In genomic region chr11:116571767-116572679, GRCm38 (mm10) we compare ENCODE assay signal across 10 mouse cellular contexts. TPM values are rescaled to one million over a fixed set of nuclear protein-coding genes. Genes with fewer than 3 reads are reported as not detected.
DNase-seq lines count a peak whose midpoint lies in the region; ATAC-seq lines count a peak whose summit lies in the region.
"Had no signal": no experiment of that assay in that cellular context is flagged by ENCODE, and none has a peak within 500 bp of the region (broad histone marks: within the 10 kb centered on the region; RNA-seq: fewer than 3 reads in every experiment).

No protein-coding gene starts in this region.

- H3K9me3 ChIP-seq in liver, embryonic 13.5 days (replicated peaks), result no peaks in the 10 kb centered on the region
- H3K9me3 ChIP-seq: embryonic facial prominence, embryonic 12.5 days had no signal

- peaks cover 17% of the 10 kb centered on the region; the same call in 1 of the 2 replicates for H3K36me3 ChIP-seq in liver, embryonic 13.5 days
- H3K36me3 ChIP-seq: embryonic facial prominence, embryonic 12.5 days had no signal

- peak overlapping the region; percentile 86 for H3K4me2 ChIP-seq in liver, embryonic 13.5 days
- H3K4me2 ChIP-seq: embryonic facial prominence, embryonic 12.5 days had no signal

- H3K4me3 ChIP-seq in liver, embryonic 13.5 days (replicated peaks), result peak overlapping the region; percentile 51
- H3K4me3 ChIP-seq: embryonic facial prominence, embryonic 12.5 days had no signal

- H3K9ac ChIP-seq in liver, embryonic 13.5 days, result peak overlapping the region; percentile 77

- 31% methylated on average over 19 of the region's 19 CpGs for WGBS in liver, embryonic 13.5 days (ENCODE audit: insufficient replicate concordance)

- peak overlapping the region; percentile 99 for H3K27ac ChIP-seq in liver, embryonic 13.5 days
- H3K27ac ChIP-seq: kidney, postnatal 0 days had no signal

- peak; percentile 44 to 45 for DNase-seq in cerebellum, adult 18-20 months
- no peak for DNase-seq in cerebellum, adult 9-10 months
- DNase-seq in adipocyte (ENCODE audit: low spot score), result peak; percentile 36
- peak; percentile 95 for DNase-seq in heart, adult 11 months
- DNase-seq in liver, embryonic 13.5 days, result peak; percentile 79
- no peak for DNase-seq in T-cell, adult 2 months (ENCODE audit: low spot score)
- DNase-seq in thymus, postnatal 4 days, result no peak
- DNase-seq in right cerebral cortex, postnatal 25 days, result no peak

- H3K27me3 ChIP-seq in liver, embryonic 13.5 days, result no peaks in the 10 kb centered on the region
- H3K27me3 ChIP-seq: embryonic facial prominence, embryonic 12.5 days had no signal

- peaks cover 99% of the 10 kb centered on the region for H3K4me1 ChIP-seq in liver, embryonic 13.5 days (replicated peaks)

- peak; percentile 71 for ATAC-seq in liver, embryonic 13.5 days (ENCODE audit: low read depth)

RNA-seq across cellular contexts. Expression of gene Ube2o, which starts 9.2 kb away (rescaled TPM):
- 17.5 and 22.1 TPM in 2 replicates for polyA plus RNA-seq in liver, embryonic 13.5 days (2015; fragmentation: Nextera tagmentation; extraction: Ambion mirVana)

RNA-seq across cellular contexts. Expression of gene Aanat, which starts 14.2 kb away (rescaled TPM):
- not detected in 2 replicates for polyA plus RNA-seq in liver, embryonic 13.5 days (2015; fragmentation: Nextera tagmentation; extraction: Ambion mirVana)
- polyA plus RNA-seq: embryonic facial prominence, embryonic 12.5 days; kidney, postnatal 0 days had no signal

RNA-seq across cellular contexts. Expression of gene Sphk1, which starts 41.3 kb away (rescaled TPM):
- polyA plus RNA-seq in liver, embryonic 13.5 days (2015; fragmentation: Nextera tagmentation; extraction: Ambion mirVana), result 28.5 and 32.7 TPM in 2 replicates

RNA-seq across cellular contexts. Expression of gene Rhbdf2, which starts 54.8 kb away (rescaled TPM):
- polyA plus RNA-seq in liver, embryonic 13.5 days (2015; fragmentation: Nextera tagmentation; extraction: Ambion mirVana), result 5.8 and 6.6 TPM in 2 replicates

Comparison
In these comparisons a context has a peak if more than half of its experiments do, and no peak if none do; other contexts are left out.
1. DNase-seq: peak in cerebellum, adult 18-20 months (2 of 2), adipocyte (single experiment), heart, adult 11 months (single experiment) and liver, embryonic 13.5 days (single experiment); none in cerebellum, adult 9-10 months (single experiment), T-cell, adult 2 months (single experiment), thymus, postnatal 4 days (single experiment) and right cerebral cortex, postnatal 25 days (single experiment).